ENCODE assay signal across 15 mouse cellular contexts in genomic region chr8:57594175-57594885, GRCm38 (mm10). TPM values are rescaled to one million over a fixed set of nuclear protein-coding genes. Genes with fewer than 3 reads are reported as not detected.
A peak's percentile ranks its signal among the peaks of the same experiment; 100 is the strongest.
DNase-seq lines count a peak whose midpoint lies in the region; ATAC-seq and TF ChIP-seq lines count a peak whose summit lies in the region.
"Had no signal": no experiment of that assay in that cellular context is flagged by ENCODE, and none has a peak within 500 bp of the region (broad histone marks: within the 10 kb centered on the region; RNA-seq: fewer than 3 reads in every experiment).

No protein-coding gene starts in this region.

- peaks cover 0 to 30% of the 10 kb centered on the region in 2 experiments; a peak in 2 of 4 replicates for H3K36me3 ChIP-seq in MEL (ENCODE audit: control insufficient read depth in 1 of 2, insufficient read depth in 2 of 2, low read length in 2 of 2)
- H3K36me3 ChIP-seq in liver, embryonic 11.5 days (ENCODE audit: control insufficient read depth, insufficient read depth, low read length): no peaks in the 10 kb centered on the region
- H3K36me3 ChIP-seq in splenic B cell, adult 2 months (ENCODE audit: control insufficient read depth, insufficient read depth, low read length, poor library complexity, severe bottlenecking): no peaks in the 10 kb centered on the region
- H3K36me3 ChIP-seq: hindbrain, embryonic 15.5 days had no signal

- H3K4me2 ChIP-seq in liver, embryonic 11.5 days: no peak overlapping the region; the same call in 1 of the 2 replicates
- H3K4me2 ChIP-seq: hindbrain, embryonic 15.5 days had no signal

- peak; percentile 76 for DNase-seq in heart, adult 11 months
- no peak for DNase-seq in heart, postnatal 10 days
- DNase-seq in MEL (ENCODE audit: low read depth, low spot score): peak; percentile 67
- no peak for DNase-seq in liver, embryonic 11.5 days (ENCODE audit: low spot score)
- DNase-seq in splenic B cell, adult 2 months (ENCODE audit: low read depth, low spot score): peak; percentile 24
- no peak for DNase-seq in thymus, postnatal 36 days
- no peak for DNase-seq in frontal cortex, postnatal 25 days (ENCODE audit: low spot score in 2 of 2)
- no peak for DNase-seq in adrenal gland, postnatal 14 days
- DNase-seq: B cell, adult 2 months; cerebellum, postnatal 36 days; forebrain, postnatal 0 days; gastrocnemius, postnatal 36 days; kidney, postnatal 14 days had no signal

- 0 out of 2 replicates have a peak, but pooled peaks cover 1% of the 10 kb centered on the region for H3K79me2 ChIP-seq in MEL (ENCODE audit: control insufficient read depth, insufficient read depth, low read length, poor library complexity)

- TF ChIP-seq EP300 in MEL (IDR thresholded peaks at IDR 0.05; ENCODE audit: low read depth in 1 of 2, low read length in 2 of 2): peak; percentile 63 to 78

- H3K9me3 ChIP-seq in MEL (replicated peaks; ENCODE audit: insufficient read depth, low read length): no peaks in the 10 kb centered on the region
- no peaks in the 10 kb centered on the region for H3K9me3 ChIP-seq in liver, embryonic 11.5 days (ENCODE audit: control insufficient read depth, low read length)
- H3K9me3 ChIP-seq: hindbrain, embryonic 15.5 days had no signal

- 39% methylated on average over 6 of the region's 6 CpGs for WGBS in liver, embryonic 11.5 days

- no peak for TF ChIP-seq POLR2A in MEL (IDR thresholded peaks at IDR 0.05; ENCODE audit: control insufficient read depth in 1 of 2, insufficient read depth in 1 of 2, low read depth in 1 of 2, low read length in 2 of 2, poor library complexity in 1 of 2)

- TF ChIP-seq CTCF in MEL (IDR thresholded peaks at IDR 0.05 in 2 of 3, conservative IDR thresholded peaks at IDR 0.05 in 1 of 3; ENCODE audit: control insufficient read depth in 1 of 3, insufficient read depth in 1 of 3, low read depth in 2 of 3, low read length in 3 of 3, poor library complexity in 1 of 3, severe bottlenecking in 1 of 3): no peak

- peak overlapping the region; percentile 14 to 15; a peak in 3 of 4 replicates for H3K4me3 ChIP-seq in MEL (ENCODE audit: control insufficient read depth in 1 of 2, insufficient read depth in 1 of 2, low read depth in 2 of 2, low read length in 2 of 2)
- H3K4me3 ChIP-seq in liver, embryonic 11.5 days (ENCODE audit: low read depth, low read length): no peak overlapping the region
- H3K4me3 ChIP-seq: hindbrain, embryonic 15.5 days; myocyte had no signal

- peak overlapping the region; percentile 56 for H3K27ac ChIP-seq in MEL (ENCODE audit: control insufficient read depth, low read depth, low read length)
- no peak overlapping the region for H3K27ac ChIP-seq in liver, embryonic 11.5 days (ENCODE audit: low read depth, low read length)
- H3K27ac ChIP-seq: hindbrain, embryonic 15.5 days had no signal

- peak; percentile 72 for ATAC-seq in liver, embryonic 11.5 days (replicated peaks; ENCODE audit: low FRiP score)
- ATAC-seq: forebrain, postnatal 0 days had no signal

- TF ChIP-seq RAD21 in MEL (IDR thresholded peaks at IDR 0.05; ENCODE audit: low read depth, low read length): no peak

- H3K27me3 ChIP-seq in MEL (ENCODE audit: control insufficient read depth in 1 of 2, insufficient read depth in 2 of 2, low read length in 2 of 2): no peaks in the 10 kb centered on the region
- no peaks in the 10 kb centered on the region for H3K27me3 ChIP-seq in liver, embryonic 11.5 days (replicated peaks; ENCODE audit: control insufficient read depth, insufficient read depth, low read length)
- no peaks in the 10 kb centered on the region for H3K27me3 ChIP-seq in splenic B cell, adult 2 months (ENCODE audit: control insufficient read depth, insufficient read depth, low read length, poor library complexity, severe bottlenecking)
- H3K27me3 ChIP-seq: hindbrain, embryonic 15.5 days had no signal

- intact Hi-C loops in heart, postnatal 10 days (cut with DNase I): loop anchor here (5.0 kb wide), 1 partner anchor 33 kb away; no protein-coding TSS in a partner anchor

- H3K9ac ChIP-seq in MEL (ENCODE audit: control insufficient read depth, low read depth, low read length, poor library complexity, severe bottlenecking): peak overlapping the region; percentile 41
- H3K9ac ChIP-seq in liver, embryonic 11.5 days (ENCODE audit: low read depth, low read length): no peak overlapping the region
- H3K9ac ChIP-seq: forebrain, postnatal 0 days; hindbrain, embryonic 15.5 days had no signal

- peaks cover 16 to 32% of the 10 kb centered on the region in 2 experiments for H3K4me1 ChIP-seq in MEL (ENCODE audit: control insufficient read depth in 1 of 2, insufficient read depth in 2 of 2, low read length in 2 of 2)
- peaks cover 19% of the 10 kb centered on the region for H3K4me1 ChIP-seq in liver, embryonic 11.5 days (replicated peaks; ENCODE audit: control insufficient read depth, insufficient read depth, low read length)
- H3K4me1 ChIP-seq: hindbrain, embryonic 15.5 days had no signal

TF ChIP-seq in MEL, 35 proteins besides CTCF, POLR2A, EP300 and RAD21:
- TF ChIP-seq SIN3A (IDR thresholded peaks at IDR 0.05; ENCODE audit: low read length) (no peak; the same call in 1 of the 2 replicates), GABPA (IDR thresholded peaks at IDR 0.05; ENCODE audit: low read depth, low read length) (no peak), ZNF384 (IDR thresholded peaks at IDR 0.05; ENCODE audit: low read depth, low read length) (peak; percentile 63; the same call in 1 of the 2 replicates), HCFC1 (IDR thresholded peaks at IDR 0.05; ENCODE audit: low read depth, low read length) (no peak), RCOR1 (IDR thresholded peaks at IDR 0.05; ENCODE audit: low read depth, low read length) (peak; percentile 74), ELF1 (IDR thresholded peaks at IDR 0.05; ENCODE audit: low read depth, low read length) (peak; percentile 79), POLR2AphosphoS2 (IDR thresholded peaks at IDR 0.05; ENCODE audit: low read length) (no peak), TAL1 (IDR thresholded peaks at IDR 0.05; ENCODE audit: low read length) (peak; percentile 22; the same call in 1 of the 2 replicates), ETS1 (IDR thresholded peaks at IDR 0.05; ENCODE audit: low read depth, low read length) (peak; percentile 78), USF2 (IDR thresholded peaks at IDR 0.05; ENCODE audit: borderline replicate concordance in 1 of 2, insufficient read depth in 1 of 2, low read depth in 1 of 2, low read length in 2 of 2) (no peak), TCF12 (IDR thresholded peaks at IDR 0.05; ENCODE audit: low read depth, low read length) (0 out of 2 replicates have a peak, but pooled peaks have one; percentile 32), BHLHE40 (IDR thresholded peaks at IDR 0.05; ENCODE audit: borderline replicate concordance, low read depth, low read length) (peak; percentile 95), MXI1 (IDR thresholded peaks at IDR 0.05; ENCODE audit: low read depth, low read length) (peak; percentile 41; the same call in 1 of the 2 replicates), TBP (IDR thresholded peaks at IDR 0.05; ENCODE audit: low read depth, low read length) (no peak), MYC (IDR thresholded peaks at IDR 0.05; ENCODE audit: low read depth, low read length) (peak; percentile 49; the same call in 1 of the 2 replicates), GATA1 (IDR thresholded peaks at IDR 0.05; ENCODE audit: low read depth, low read length) (peak; percentile 80), MAFK (IDR thresholded peaks at IDR 0.05; ENCODE audit: borderline replicate concordance, low read depth, low read length) (0 out of 2 replicates have a peak, but pooled peaks have one; percentile 26), MYB (IDR thresholded peaks at IDR 0.05; ENCODE audit: low read depth, low read length) (no peak), NRF1 (IDR thresholded peaks at IDR 0.05; ENCODE audit: insufficient read depth, low read depth, low read length, poor library complexity, severe bottlenecking) (no peak), E2F4 (IDR thresholded peaks at IDR 0.05; ENCODE audit: borderline replicate concordance, low read depth, low read length) (no peak)

RNA-seq across cellular contexts. Expression of gene Galnt7, which starts 58.5 kb away (rescaled TPM):
- 1 to 10 TPM; 5.7 to 6.5 TPM for total RNA-seq in heart, postnatal 10 days (2021)
- 11.1 TPM in 2 replicates for total RNA-seq in MEL (2012; rRNA removed)
- 100 to 1,000 TPM in 1 of 2 experiments, 10 to 100 TPM in 1; 18.5 to 138 TPM for polyA plus RNA-seq in MEL (2012; ENCODE audit: insufficient read depth in 1 of 2, insufficient read length in 2 of 2, low read depth in 1 of 2, low replicate concordance in 2 of 2, missing spikeins in 1 of 2)
- 17.4 and 22.6 TPM in 2 replicates for polyA plus RNA-seq in liver, embryonic 11.5 days (2014; fragmentation: Nextera tagmentation; extraction: Ambion mirVana)
- total RNA-seq in adrenal gland, postnatal 14 days (2021): 13.3 and 16.7 TPM in 2 replicates

Comparison
In these comparisons a context has a peak if more than half of its experiments do, and no peak if none do; other contexts are left out.
1. DNase-seq: peak in heart, adult 11 months (single experiment), MEL (single experiment) and splenic B cell, adult 2 months (single experiment); none in heart, postnatal 10 days (0 of 2), liver, embryonic 11.5 days (single experiment), thymus, postnatal 36 days (0 of 2), frontal cortex, postnatal 25 days (0 of 2) and adrenal gland, postnatal 14 days (single experiment).